Mouse (Mus musculus) stomach, embryonic 16.5 days (tissue): ENCODE measurements around the gene Zfp932. TPM values are rescaled to one million over a fixed set of nuclear protein-coding genes. Genes with fewer than 3 reads are reported as not detected.

Source experiments
- polyA plus RNA-seq: library from polyadenylated mRNA; unstranded; fragments of >200 nt; fragmentation: Nextera tagmentation; extraction: Ambion mirVana; gene quantifications from 2 replicates; pipeline ENCODE4 v1.2.1, GENCODE M21; 2015

The Zfp932 gene
- polyA plus RNA-seq, 1 experiment from 2014 or later: 21.9 TPM

Other genes starting within 250 kb of the Zfp932 start
- gene 4930522L14Rik, start 244.6 kb upstream of the Zfp932 start, polyA plus RNA-seq: 12.5 and 12.7 TPM in 2 replicates
- gene Gm15446, start 73.1 kb upstream of the Zfp932 start, polyA plus RNA-seq: 0.46 and 0.75 TPM in 2 replicates
- 2.8 and 5.3 TPM in 2 replicates for gene Gm17655, start 76.0 kb downstream of the Zfp932 start, polyA plus RNA-seq
- gene Gm35315, start 97.9 kb downstream of the Zfp932 start, polyA plus RNA-seq: 1.8 and 2.0 TPM in 2 replicates
- gene Plcxd1, start 103.4 kb downstream of the Zfp932 start, polyA plus RNA-seq: 1.3 and 1.4 TPM in 2 replicates
- gene Gtpbp6, start 111.7 kb downstream of the Zfp932 start, polyA plus RNA-seq: 25.8 and 29.0 TPM in 2 replicates
- 2.7 and 3.0 TPM in 2 replicates for gene Zfp605, start 113.6 kb downstream of the Zfp932 start, polyA plus RNA-seq
- 39.4 and 39.7 TPM in 2 replicates for gene Chfr, start 139.3 kb downstream of the Zfp932 start, polyA plus RNA-seq
- 21.3 and 22.0 TPM in 2 replicates for gene Golga3, start 180.2 kb downstream of the Zfp932 start, polyA plus RNA-seq
- 19.6 and 23.9 TPM in 2 replicates for gene Ankle2, start 234.5 kb downstream of the Zfp932 start, polyA plus RNA-seq